Mouse (Mus musculus): ENCODE measurements around the gene Ttc39a. TPM values are rescaled to one million over a fixed set of nuclear protein-coding genes. Genes with fewer than 3 reads are reported as not detected.

The Ttc39a gene
- polyA plus RNA-seq, 1 experiment from 2014 or later, result 9.4 TPM

GRCm38 (mm10) chr4:109444471-109444870 is 38.0 kb downstream of the Ttc39a start:
- H3K4me3 ChIP-seq, result no peak overlapping the region
- no peak for DNase-seq (ENCODE audit: low spot score)
- H3K27ac ChIP-seq, result no peak overlapping the region
- 83% methylated on average over 6 of the region's 6 CpGs for WGBS
- no peaks in the 10 kb centered on the region for H3K27me3 ChIP-seq (ENCODE audit: insufficient read depth, poor library complexity, severe bottlenecking)
- H3K9me3 ChIP-seq, result no peaks in the 10 kb centered on the region
- peaks cover 32% of the 10 kb centered on the region for H3K4me1 ChIP-seq
- H3K36me3 ChIP-seq, result peaks cover 12% of the 10 kb centered on the region

- Histone ChIP-seq H3K27ac (0 out of 2 replicates have a peak overlapping the region, but pooled peaks have one; percentile 13), H3K9me3 (no peaks in the 10 kb centered on the region), H3K27me3 (ENCODE audit: insufficient read depth, poor library complexity, severe bottlenecking) (no peaks in the 10 kb centered on the region), H3K4me3 (no peak overlapping the region), H3K4me1 (peaks cover 27% of the 10 kb centered on the region), H3K36me3 (peaks cover 16% of the 10 kb centered on the region)
- 81% methylated on average over 2 of the region's 2 CpGs for WGBS
- no peak for DNase-seq (ENCODE audit: low spot score)
Observed at GRCm38 (mm10) chr4:109444951-109445350, 38.5 kb downstream of the Ttc39a start.

GRCm38 (mm10) chr4:109445397-109445796 is 39.0 kb downstream of the Ttc39a start:
- peaks cover 23% of the 10 kb centered on the region for H3K4me1 ChIP-seq
- peaks cover 19% of the 10 kb centered on the region for H3K36me3 ChIP-seq
- WGBS, result 41% methylated on average over 2 of the region's 2 CpGs
- no peaks in the 10 kb centered on the region for H3K27me3 ChIP-seq (ENCODE audit: insufficient read depth, poor library complexity, severe bottlenecking)
- H3K9me3 ChIP-seq, result no peaks in the 10 kb centered on the region
- DNase-seq (ENCODE audit: low spot score), result no peak
- H3K27ac ChIP-seq, result 0 out of 2 replicates have a peak overlapping the region, but pooled peaks have one; percentile 13
- no peak overlapping the region for H3K4me3 ChIP-seq

- Histone ChIP-seq H3K36me3 (peaks cover 19% of the 10 kb centered on the region), H3K9me3 (no peaks in the 10 kb centered on the region), H3K27me3 (ENCODE audit: insufficient read depth, poor library complexity, severe bottlenecking) (no peaks in the 10 kb centered on the region), H3K4me3 (no peak overlapping the region), H3K4me1 (peaks cover 21% of the 10 kb centered on the region), H3K27ac (no peak overlapping the region)
- 61% methylated on average over 1 of the region's 1 CpGs for WGBS
- DNase-seq (ENCODE audit: low spot score), result no peak
Observed at GRCm38 (mm10) chr4:109445956-109446355, 39.5 kb downstream of the Ttc39a start.

GRCm38 (mm10) chr4:109448531-109448930 is 42.1 kb downstream of the Ttc39a start:
- no peak for DNase-seq (ENCODE audit: low spot score)
- no peaks in the 10 kb centered on the region for H3K27me3 ChIP-seq (ENCODE audit: insufficient read depth, poor library complexity, severe bottlenecking)
- no peak overlapping the region for H3K27ac ChIP-seq
- 98% methylated on average over 2 of the region's 2 CpGs for WGBS
- no peaks in the 10 kb centered on the region for H3K9me3 ChIP-seq
- H3K4me1 ChIP-seq, result peaks cover 14% of the 10 kb centered on the region
- H3K4me3 ChIP-seq, result no peak overlapping the region
- H3K36me3 ChIP-seq, result peaks cover 24% of the 10 kb centered on the region; the same call in 1 of the 2 replicates

- no peak overlapping the region for H3K4me3 ChIP-seq
- 92% methylated on average over 6 of the region's 6 CpGs for WGBS
- no peak overlapping the region for H3K27ac ChIP-seq
- H3K9me3 ChIP-seq, result no peaks in the 10 kb centered on the region
- no peaks in the 10 kb centered on the region; the same call in 1 of the 2 replicates for H3K4me1 ChIP-seq
- DNase-seq (ENCODE audit: low spot score), result no peak
- peaks cover 25% of the 10 kb centered on the region for H3K36me3 ChIP-seq
- no peaks in the 10 kb centered on the region for H3K27me3 ChIP-seq (ENCODE audit: insufficient read depth, poor library complexity, severe bottlenecking)
Observed at GRCm38 (mm10) chr4:109456821-109457220, 50.4 kb downstream of the Ttc39a start.

GRCm38 (mm10) chr4:109460421-109461179 is 54.2 kb downstream of the Ttc39a start:
- H3K27me3 ChIP-seq (ENCODE audit: insufficient read depth, poor library complexity, severe bottlenecking), result no peaks in the 10 kb centered on the region
- no peaks in the 10 kb centered on the region; the same call in 1 of the 2 replicates for H3K4me1 ChIP-seq
- 56% methylated on average over 3 of the region's 3 CpGs for WGBS
- DNase-seq (ENCODE audit: low spot score), result no peak
- no peak overlapping the region for H3K4me3 ChIP-seq
- H3K36me3 ChIP-seq, result peaks cover 5% of the 10 kb centered on the region; the same call in 1 of the 2 replicates
- no peak overlapping the region for H3K27ac ChIP-seq
- no peaks in the 10 kb centered on the region for H3K9me3 ChIP-seq

- Histone ChIP-seq H3K4me1 (no peaks in the 10 kb centered on the region; the same call in 1 of the 2 replicates), H3K4me3 (no peak overlapping the region), H3K36me3 (no peaks in the 10 kb centered on the region), H3K27me3 (ENCODE audit: insufficient read depth, poor library complexity, severe bottlenecking) (no peaks in the 10 kb centered on the region), H3K9me3 (no peaks in the 10 kb centered on the region), H3K27ac (no peak overlapping the region)
- DNase-seq (ENCODE audit: low spot score), result no peak
Observed at GRCm38 (mm10) chr4:109463892-109464291, 57.5 kb downstream of the Ttc39a start.

- H3K27ac ChIP-seq, result no peak overlapping the region
- no peaks in the 10 kb centered on the region for H3K27me3 ChIP-seq (ENCODE audit: insufficient read depth, poor library complexity, severe bottlenecking)
- H3K4me3 ChIP-seq, result no peak overlapping the region
- peaks cover 5% of the 10 kb centered on the region; the same call in 1 of the 2 replicates for H3K36me3 ChIP-seq
- no peak for DNase-seq (ENCODE audit: low spot score)
- H3K4me1 ChIP-seq, result no peaks in the 10 kb centered on the region; the same call in 1 of the 2 replicates
- no peaks in the 10 kb centered on the region for H3K9me3 ChIP-seq
Observed at GRCm38 (mm10) chr4:109467687-109468086, 61.3 kb downstream of the Ttc39a start.

- no peak overlapping the region for H3K27ac ChIP-seq
- H3K27me3 ChIP-seq (ENCODE audit: insufficient read depth, poor library complexity, severe bottlenecking), result no peaks in the 10 kb centered on the region
- H3K4me1 ChIP-seq, result peaks cover 5% of the 10 kb centered on the region
- no peak overlapping the region for H3K4me3 ChIP-seq
- DNase-seq (ENCODE audit: low spot score), result no peak
- H3K9me3 ChIP-seq, result no peaks in the 10 kb centered on the region
- peaks cover 9% of the 10 kb centered on the region; the same call in 1 of the 2 replicates for H3K36me3 ChIP-seq
Observed at GRCm38 (mm10) chr4:109471606-109472005, 65.2 kb downstream of the Ttc39a start.

- H3K36me3 ChIP-seq, result peaks cover 9% of the 10 kb centered on the region; the same call in 1 of the 2 replicates
- peaks cover 5% of the 10 kb centered on the region for H3K4me1 ChIP-seq
- 87% methylated on average over 3 of the region's 3 CpGs for WGBS
- no peak for DNase-seq (ENCODE audit: low spot score)
- no peaks in the 10 kb centered on the region for H3K27me3 ChIP-seq (ENCODE audit: insufficient read depth, poor library complexity, severe bottlenecking)
- H3K9me3 ChIP-seq, result no peaks in the 10 kb centered on the region
- H3K27ac ChIP-seq, result no peak overlapping the region
- no peak overlapping the region for H3K4me3 ChIP-seq
Observed at GRCm38 (mm10) chr4:109472566-109472965, 66.1 kb downstream of the Ttc39a start.

GRCm38 (mm10) chr4:109475078-109475477 is 68.7 kb downstream of the Ttc39a start:
- peak overlapping the region; percentile 83 for H3K4me3 ChIP-seq
- H3K27ac ChIP-seq, result peak overlapping the region; percentile 96; the same call in 1 of the 2 replicates
- no peaks in the 10 kb centered on the region for H3K9me3 ChIP-seq
- no peaks in the 10 kb centered on the region for H3K27me3 ChIP-seq (ENCODE audit: insufficient read depth, poor library complexity, severe bottlenecking)
- peaks cover 9% of the 10 kb centered on the region; the same call in 1 of the 2 replicates for H3K36me3 ChIP-seq
- no peak for DNase-seq (ENCODE audit: low spot score)
- WGBS, result 57% methylated on average over 2 of the region's 2 CpGs
- H3K4me1 ChIP-seq, result peaks cover 5% of the 10 kb centered on the region

All from heart, embryonic 10.5 days (tissue).